Mouse (Mus musculus): ENCODE results near the gene Fam90a1b. TPM values are rescaled to one million over a fixed set of nuclear protein-coding genes. Genes with fewer than 3 reads are reported as not detected.
"Not testable (repeated sequence)": the region's sequence is repeated elsewhere in the genome, so short reads cannot be mapped to it uniquely, and the experiment has no call there.

Fam90a1b gene
- polyA plus RNA-seq (2012; rRNA removed), result 0.05 and 0.10 TPM in 2 replicates

- Histone ChIP-seq H3K4me3 (replicated peaks; ENCODE audit: insufficient read depth, low read depth, low read length) (peak within 1 kb of the TSS; percentile 85), H3K27me3 (ENCODE audit: control insufficient read depth, insufficient read depth, low read length) (no peaks in the 10 kb centered on the region), H3K27ac (ENCODE audit: insufficient read depth, low read length) (peak within 1 kb of the TSS; percentile 52; the same call in 1 of the 2 replicates), H3K4me1 (ENCODE audit: control insufficient read depth, insufficient read depth, low read length) (no peaks in the 10 kb centered on the region)
- TF ChIP-seq CTCF (IDR thresholded peaks at IDR 0.05; ENCODE audit: borderline replicate concordance, insufficient read depth, low read depth, low read length), result peak; percentile 59; the same call in 1 of the 2 replicates
- TF ChIP-seq POLR2A (IDR thresholded peaks at IDR 0.05; ENCODE audit: borderline replicate concordance, insufficient read depth, low read length), result peak; percentile 53; the same call in 1 of the 2 replicates
- 4% methylated on average over 45 of the region's 46 CpGs for WGBS
- DNase-seq, result peak; percentile 97 to 98
These were observed at the start of gene Fam90a1b, which contains the start of gene Apoo for GRCm38 (mm10) chrX:94366670-94367241. Fam90a1b (minus strand) TSS chrX:94366777. Apoo (plus strand) TSS chrX:94367117.

DNA sequence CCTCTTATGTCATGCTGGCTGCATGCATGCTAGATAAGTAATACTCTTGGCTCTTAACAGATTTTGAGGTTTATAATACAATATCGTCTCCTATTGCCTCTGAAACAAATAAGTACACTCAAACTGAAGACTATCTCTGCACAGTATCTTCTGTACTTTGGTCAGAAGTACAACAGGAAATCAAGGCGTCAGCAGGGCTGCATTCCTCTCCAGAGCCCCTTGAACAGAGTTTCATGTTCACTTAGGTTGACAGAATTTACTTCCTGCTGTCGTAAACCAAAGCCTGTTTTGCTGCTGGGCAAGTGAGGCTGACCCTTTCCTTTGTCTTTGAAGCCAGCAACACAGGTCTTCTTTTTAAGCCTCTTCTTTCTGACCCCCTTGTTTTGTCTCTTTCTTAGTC, 42.4 kb upstream of the Fam90a1b start:
- 66% methylated on average over 3 of the region's 3 CpGs for WGBS
- TF ChIP-seq CTCF (IDR thresholded peaks at IDR 0.05; ENCODE audit: borderline replicate concordance, insufficient read depth, low read depth, low read length) (no peak), POLR2A (IDR thresholded peaks at IDR 0.05; ENCODE audit: borderline replicate concordance, insufficient read depth, low read length) (no peak)

GRCm38 (mm10) chrX:94378734-94379133, 12.2 kb upstream of the Fam90a1b start:
- 59% methylated on average over 5 of the region's 5 CpGs for WGBS
- Histone ChIP-seq H3K4me1 (ENCODE audit: control insufficient read depth, insufficient read depth, low read length) (no peaks in the 10 kb centered on the region), H3K4me3 (replicated peaks; ENCODE audit: insufficient read depth, low read depth, low read length) (no peak overlapping the region), H3K27me3 (ENCODE audit: control insufficient read depth, insufficient read depth, low read length) (no peaks in the 10 kb centered on the region), H3K27ac (ENCODE audit: insufficient read depth, low read length) (no peak overlapping the region)
- TF ChIP-seq CTCF (IDR thresholded peaks at IDR 0.05; ENCODE audit: borderline replicate concordance, insufficient read depth, low read depth, low read length), result no peak
- TF ChIP-seq POLR2A (IDR thresholded peaks at IDR 0.05; ENCODE audit: borderline replicate concordance, insufficient read depth, low read length), result no peak
- DNase-seq, result no peak

More for the DNA sequence above, 42.4 kb upstream of the Fam90a1b start:
- Histone ChIP-seq H3K4me3 (replicated peaks; ENCODE audit: insufficient read depth, low read depth, low read length) (no peak overlapping the region), H3K27ac (ENCODE audit: insufficient read depth, low read length) (no peak overlapping the region), H3K27me3 (ENCODE audit: control insufficient read depth, insufficient read depth, low read length) (no peaks in the 10 kb centered on the region), H3K4me1 (ENCODE audit: control insufficient read depth, insufficient read depth, low read length) (no peaks in the 10 kb centered on the region)
- no peak for DNase-seq

DNA sequence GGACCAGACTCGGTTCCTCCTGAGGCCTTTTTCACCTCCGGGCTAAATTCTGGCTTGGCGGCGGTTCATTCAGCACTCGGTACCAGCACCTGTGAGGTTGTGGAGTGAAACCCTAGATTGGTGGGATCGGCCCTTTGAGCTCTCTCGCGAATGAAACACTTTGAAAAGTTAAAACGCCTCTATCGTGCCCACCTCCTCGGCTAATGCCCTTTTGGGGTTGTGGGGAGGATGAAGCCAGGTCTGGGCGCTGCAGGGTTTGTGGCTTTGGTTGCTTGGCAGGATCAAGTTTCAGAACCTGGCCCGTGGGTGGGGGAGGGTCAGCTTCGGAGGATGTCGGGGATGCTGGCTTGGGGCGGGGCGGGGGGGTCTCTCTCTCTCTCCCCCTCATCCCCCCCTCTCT, 671 bp upstream of the Fam90a1b start:
- no peaks in the 10 kb centered on the region for H3K27me3 ChIP-seq (ENCODE audit: control insufficient read depth, insufficient read depth, low read length)
- no peaks in the 10 kb centered on the region for H3K4me1 ChIP-seq (ENCODE audit: control insufficient read depth, insufficient read depth, low read length)
- WGBS, result 6% methylated on average over 16 of the region's 17 CpGs
- H3K4me3 ChIP-seq (replicated peaks; ENCODE audit: insufficient read depth, low read depth, low read length), result peak overlapping the region; percentile 85
- no peak for DNase-seq
- H3K27ac ChIP-seq (ENCODE audit: insufficient read depth, low read length), result peak overlapping the region; percentile 52; the same call in 1 of the 2 replicates
- TF ChIP-seq POLR2A (IDR thresholded peaks at IDR 0.05; ENCODE audit: borderline replicate concordance, insufficient read depth, low read length), result no peak

- H3K27ac ChIP-seq (ENCODE audit: insufficient read depth, low read length), result no peak overlapping the region
- peak overlapping the region; percentile 58 for H3K4me3 ChIP-seq (replicated peaks; ENCODE audit: insufficient read depth, low read depth, low read length)
- no peaks in the 10 kb centered on the region for H3K4me1 ChIP-seq (ENCODE audit: control insufficient read depth, insufficient read depth, low read length)
- WGBS, result 9% methylated on average over 16 of the region's 16 CpGs
- TF ChIP-seq POLR2A (IDR thresholded peaks at IDR 0.05; ENCODE audit: borderline replicate concordance, insufficient read depth, low read length) (no peak), CTCF (IDR thresholded peaks at IDR 0.05; ENCODE audit: borderline replicate concordance, insufficient read depth, low read depth, low read length) (no peak)
- DNase-seq, result peak; percentile 22 to 42
- H3K27me3 ChIP-seq (ENCODE audit: control insufficient read depth, insufficient read depth, low read length), result no peaks in the 10 kb centered on the region
These were observed 548 bp downstream of the Fam90a1b start for GRCm38 (mm10) chrX:94366029-94366428.

GRCm38 (mm10) chrX:94365381-94365925, 1.1 kb downstream of the Fam90a1b start:
- no peak for TF ChIP-seq POLR2A (IDR thresholded peaks at IDR 0.05; ENCODE audit: borderline replicate concordance, insufficient read depth, low read length)
- no peak for TF ChIP-seq CTCF (IDR thresholded peaks at IDR 0.05; ENCODE audit: borderline replicate concordance, insufficient read depth, low read depth, low read length)
- 37% methylated on average over 14 of the region's 14 CpGs for WGBS
- no peak overlapping the region for H3K27ac ChIP-seq (ENCODE audit: insufficient read depth, low read length)
- H3K4me3 ChIP-seq (replicated peaks; ENCODE audit: insufficient read depth, low read depth, low read length), result peak overlapping the region; percentile 58
- DNase-seq, result no peak
- H3K4me1 ChIP-seq (ENCODE audit: control insufficient read depth, insufficient read depth, low read length), result no peaks in the 10 kb centered on the region
- no peaks in the 10 kb centered on the region for H3K27me3 ChIP-seq (ENCODE audit: control insufficient read depth, insufficient read depth, low read length)

- not testable (repeated sequence) for H3K4me1 ChIP-seq (ENCODE audit: control insufficient read depth, insufficient read depth, low read length); H3K27ac ChIP-seq (ENCODE audit: insufficient read depth, low read length); DNase-seq; H3K4me3 ChIP-seq (replicated peaks; ENCODE audit: insufficient read depth, low read depth, low read length); H3K27me3 ChIP-seq (ENCODE audit: control insufficient read depth, insufficient read depth, low read length)
- 100% methylated on average over 4 of the region's 4 CpGs for WGBS
These were observed 22.9 kb downstream of the Fam90a1b start for GRCm38 (mm10) chrX:94343638-94344037.
